Mouse (Mus musculus): ENCODE results near the gene Pgf. TPM values are rescaled to one million over a fixed set of nuclear protein-coding genes. Genes with fewer than 3 reads are reported as not detected.
"Not testable (repeated sequence)": the region's sequence is repeated elsewhere in the genome, so short reads cannot be mapped to it uniquely, and the experiment has no call there.

The Pgf gene
- total RNA-seq, 1 experiment from 2014 or later = 0.85 TPM

- no peak for DNase-seq
Measured at GRCm38 (mm10) chr12:85158801-85159200, 18.8 kb downstream of the Pgf start.

- no peak for DNase-seq
Measured at GRCm38 (mm10) chr12:85157797-85158460, 19.7 kb downstream of the Pgf start.

- peak; percentile 44 for DNase-seq
Measured at GRCm38 (mm10) chr12:85156324-85156723, 21.3 kb downstream of the Pgf start.

GRCm38 (mm10) chr12:85153011-85153410, 24.6 kb downstream of the Pgf start:
- DNase-seq = no peak

GRCm38 (mm10) chr12:85151002-85151774, 26.4 kb downstream of the Pgf start, which contains the start of gene Rps6kl1:
Rps6kl1 (minus strand) TSS chr12:85151264.
- DNase-seq = peak; percentile 70

GRCm38 (mm10) chr12:85150321-85151001, 27.1 kb downstream of the Pgf start:
- no peak for DNase-seq

- DNase-seq = no peak
Measured at GRCm38 (mm10) chr12:85146881-85147280, 30.7 kb downstream of the Pgf start.

- no peak for DNase-seq
Measured at GRCm38 (mm10) chr12:85146355-85146754, 31.2 kb downstream of the Pgf start.

- no peak for DNase-seq
Measured at GRCm38 (mm10) chr12:85145630-85146029, 32.0 kb downstream of the Pgf start.

- no peak for DNase-seq
Measured at GRCm38 (mm10) chr12:85144821-85145220, 32.8 kb downstream of the Pgf start.

- not testable (repeated sequence) for DNase-seq
Measured at GRCm38 (mm10) chr12:85144276-85144675, 33.3 kb downstream of the Pgf start.

GRCm38 (mm10) chr12:85142803-85143202, 34.8 kb downstream of the Pgf start:
- peak; percentile 91 for DNase-seq

GRCm38 (mm10) chr12:85141096-85141495, 36.5 kb downstream of the Pgf start:
- no peak for DNase-seq

GRCm38 (mm10) chr12:85140036-85140701, 37.4 kb downstream of the Pgf start:
- no peak for DNase-seq

- DNase-seq = no peak
Measured at GRCm38 (mm10) chr12:85136627-85137026, 41.0 kb downstream of the Pgf start.

- DNase-seq = no peak
Measured at GRCm38 (mm10) chr12:85135513-85136470, 41.8 kb downstream of the Pgf start.

GRCm38 (mm10) chr12:85134043-85134794, 43.4 kb downstream of the Pgf start:
- no peak for DNase-seq

- DNase-seq = no peak
Measured at GRCm38 (mm10) chr12:85131361-85131760, 46.2 kb downstream of the Pgf start.

- DNase-seq = no peak
Measured at GRCm38 (mm10) chr12:85129426-85129978, 48.1 kb downstream of the Pgf start.

- DNase-seq = no peak
Measured at GRCm38 (mm10) chr12:85126986-85127603, 50.5 kb downstream of the Pgf start.

Measured in adrenal gland, postnatal 14 days (tissue).